Mouse (Mus musculus): Measurements from ENCODE around the gene Tomm40. TPM values are rescaled to one million over a fixed set of nuclear protein-coding genes. Genes with fewer than 3 reads are reported as not detected.

Gene Tomm40
- polyA plus RNA-seq, 1 experiment: 218 TPM

- Histone ChIP-seq H3K27me3 (ENCODE audit: control insufficient read depth, insufficient read depth, insufficient read length) (no peaks in the 10 kb centered on the region), H3K4me3 (ENCODE audit: insufficient read depth, poor library complexity, severe bottlenecking) (no peak overlapping the region), H3K36me3 (ENCODE audit: control insufficient read depth, insufficient read depth) (no peaks in the 10 kb centered on the region), H3K79me2 (ENCODE audit: control insufficient read depth, insufficient read depth) (no peaks in the 10 kb centered on the region), H3K79me3 (ENCODE audit: low read depth) (no peaks in the 10 kb centered on the region), H3ac (ENCODE audit: control insufficient read depth, insufficient read length, low read depth) (no peak overlapping the region)
- no peak for TF ChIP-seq MAX (IDR thresholded peaks at IDR 0.05)
- no peak for TF ChIP-seq MYOG (IDR thresholded peaks at IDR 0.05; ENCODE audit: control insufficient read depth, extremely low read depth, insufficient read length)
- TF ChIP-seq CTCF (IDR thresholded peaks at IDR 0.05; ENCODE audit: control insufficient read depth, insufficient read depth, insufficient read length): no peak
- TF ChIP-seq FOSL1 (IDR thresholded peaks at IDR 0.05; ENCODE audit: insufficient read depth, low read length, poor library complexity, severe bottlenecking): no peak
These were observed 26.2 kb upstream of the Tomm40 start for GRCm38 (mm10) chr7:19741329-19742031.

- H3K79me2 ChIP-seq (ENCODE audit: control insufficient read depth, insufficient read depth): no peaks in the 10 kb centered on the region
- H3K79me3 ChIP-seq (ENCODE audit: low read depth): no peaks in the 10 kb centered on the region
- H3K36me3 ChIP-seq (ENCODE audit: control insufficient read depth, insufficient read depth): no peaks in the 10 kb centered on the region
- no peaks in the 10 kb centered on the region for H3K27me3 ChIP-seq (ENCODE audit: control insufficient read depth, insufficient read depth, insufficient read length)
- no peak overlapping the region for H3ac ChIP-seq (ENCODE audit: control insufficient read depth, insufficient read length, low read depth)
- TF ChIP-seq CTCF (IDR thresholded peaks at IDR 0.05; ENCODE audit: control insufficient read depth, insufficient read depth, insufficient read length): no peak
- TF ChIP-seq MYOD1 (IDR thresholded peaks at IDR 0.05; ENCODE audit: control insufficient read depth, insufficient read length, low read depth): no peak
- no peak for TF ChIP-seq USF1 (IDR thresholded peaks at IDR 0.05; ENCODE audit: low read depth)
- TF ChIP-seq MAX (IDR thresholded peaks at IDR 0.05): no peak
- no peak for TF ChIP-seq CEBPB (IDR thresholded peaks at IDR 0.05; ENCODE audit: low read depth)
- TF ChIP-seq MYOG (IDR thresholded peaks at IDR 0.05; ENCODE audit: control insufficient read depth, extremely low read depth, insufficient read length): no peak
- H3K4me3 ChIP-seq (ENCODE audit: insufficient read depth, poor library complexity, severe bottlenecking): no peak overlapping the region
These were observed 25.0 kb upstream of the Tomm40 start for GRCm38 (mm10) chr7:19740269-19740668.

GRCm38 (mm10) chr7:19738771-19739170, 23.5 kb upstream of the Tomm40 start:
- no peaks in the 10 kb centered on the region for H3K79me3 ChIP-seq (ENCODE audit: low read depth)
- no peak overlapping the region for H3ac ChIP-seq (ENCODE audit: control insufficient read depth, insufficient read length, low read depth)
- H3K36me3 ChIP-seq (ENCODE audit: control insufficient read depth, insufficient read depth): no peaks in the 10 kb centered on the region

GRCm38 (mm10) chr7:19736389-19737057, 21.3 kb upstream of the Tomm40 start:
- Histone ChIP-seq H3K4me3 (ENCODE audit: insufficient read depth, poor library complexity, severe bottlenecking) (no peak overlapping the region), H3K27me3 (ENCODE audit: control insufficient read depth, insufficient read depth, insufficient read length) (no peaks in the 10 kb centered on the region), H3K79me3 (ENCODE audit: low read depth) (no peaks in the 10 kb centered on the region), H3K36me3 (ENCODE audit: control insufficient read depth, insufficient read depth) (no peaks in the 10 kb centered on the region), H3K79me2 (ENCODE audit: control insufficient read depth, insufficient read depth) (no peaks in the 10 kb centered on the region), H3ac (ENCODE audit: control insufficient read depth, insufficient read length, low read depth) (no peak overlapping the region)
- no peak for TF ChIP-seq USF1 (IDR thresholded peaks at IDR 0.05; ENCODE audit: low read depth)

More at GRCm38 (mm10) chr7:19738771-19739170, 23.5 kb upstream of the Tomm40 start:
- TF ChIP-seq MAX (IDR thresholded peaks at IDR 0.05): no peak
- no peak for TF ChIP-seq MYOG (IDR thresholded peaks at IDR 0.05; ENCODE audit: control insufficient read depth, extremely low read depth, insufficient read length)
- no peak for TF ChIP-seq CTCF (IDR thresholded peaks at IDR 0.05; ENCODE audit: control insufficient read depth, insufficient read depth, insufficient read length)
- TF ChIP-seq USF1 (IDR thresholded peaks at IDR 0.05; ENCODE audit: low read depth): no peak
- no peak for TF ChIP-seq MYOD1 (IDR thresholded peaks at IDR 0.05; ENCODE audit: control insufficient read depth, insufficient read length, low read depth)
- no peak for TF ChIP-seq CEBPB (IDR thresholded peaks at IDR 0.05; ENCODE audit: low read depth)
- no peak for TF ChIP-seq FOSL1 (IDR thresholded peaks at IDR 0.05; ENCODE audit: insufficient read depth, low read length, poor library complexity, severe bottlenecking)
- Histone ChIP-seq H3K79me2 (ENCODE audit: control insufficient read depth, insufficient read depth) (no peaks in the 10 kb centered on the region), H3K27me3 (ENCODE audit: control insufficient read depth, insufficient read depth, insufficient read length) (no peaks in the 10 kb centered on the region), H3K4me3 (ENCODE audit: insufficient read depth, poor library complexity, severe bottlenecking) (no peak overlapping the region)

- H3K79me2 ChIP-seq (ENCODE audit: control insufficient read depth, insufficient read depth): no peaks in the 10 kb centered on the region
- no peak overlapping the region for H3K4me3 ChIP-seq (ENCODE audit: insufficient read depth, poor library complexity, severe bottlenecking)
- no peaks in the 10 kb centered on the region for H3K36me3 ChIP-seq (ENCODE audit: control insufficient read depth, insufficient read depth)
- H3K27me3 ChIP-seq (ENCODE audit: control insufficient read depth, insufficient read depth, insufficient read length): no peaks in the 10 kb centered on the region
- H3K79me3 ChIP-seq (ENCODE audit: low read depth): no peaks in the 10 kb centered on the region
- H3ac ChIP-seq (ENCODE audit: control insufficient read depth, insufficient read length, low read depth): no peak overlapping the region
- TF ChIP-seq CEBPB (IDR thresholded peaks at IDR 0.05; ENCODE audit: low read depth) (no peak), MAX (IDR thresholded peaks at IDR 0.05) (no peak), MYOG (IDR thresholded peaks at IDR 0.05; ENCODE audit: control insufficient read depth, extremely low read depth, insufficient read length) (no peak), CTCF (IDR thresholded peaks at IDR 0.05; ENCODE audit: control insufficient read depth, insufficient read depth, insufficient read length) (no peak), MYOD1 (IDR thresholded peaks at IDR 0.05; ENCODE audit: control insufficient read depth, insufficient read length, low read depth) (no peak), FOSL1 (IDR thresholded peaks at IDR 0.05; ENCODE audit: insufficient read depth, low read length, poor library complexity, severe bottlenecking) (no peak), USF1 (IDR thresholded peaks at IDR 0.05; ENCODE audit: low read depth) (no peak)
These were observed 19.0 kb upstream of the Tomm40 start for GRCm38 (mm10) chr7:19734178-19734666.

- TF ChIP-seq MAX (IDR thresholded peaks at IDR 0.05): no peak
- no peak for TF ChIP-seq FOSL1 (IDR thresholded peaks at IDR 0.05; ENCODE audit: insufficient read depth, low read length, poor library complexity, severe bottlenecking)
- no peak for TF ChIP-seq MYOG (IDR thresholded peaks at IDR 0.05; ENCODE audit: control insufficient read depth, extremely low read depth, insufficient read length)
- TF ChIP-seq MYOD1 (IDR thresholded peaks at IDR 0.05; ENCODE audit: control insufficient read depth, insufficient read length, low read depth): no peak
- TF ChIP-seq CTCF (IDR thresholded peaks at IDR 0.05; ENCODE audit: control insufficient read depth, insufficient read depth, insufficient read length): no peak
- TF ChIP-seq USF1 (IDR thresholded peaks at IDR 0.05; ENCODE audit: low read depth): no peak
- no peak for TF ChIP-seq CEBPB (IDR thresholded peaks at IDR 0.05; ENCODE audit: low read depth)
- Histone ChIP-seq H3K4me3 (ENCODE audit: insufficient read depth, poor library complexity, severe bottlenecking) (no peak overlapping the region), H3K36me3 (ENCODE audit: control insufficient read depth, insufficient read depth) (no peaks in the 10 kb centered on the region), H3K79me2 (ENCODE audit: control insufficient read depth, insufficient read depth) (no peaks in the 10 kb centered on the region), H3K27me3 (ENCODE audit: control insufficient read depth, insufficient read depth, insufficient read length) (no peaks in the 10 kb centered on the region), H3K79me3 (ENCODE audit: low read depth) (no peaks in the 10 kb centered on the region), H3ac (ENCODE audit: control insufficient read depth, insufficient read length, low read depth) (no peak overlapping the region)
These were observed 11.3 kb upstream of the Tomm40 start for GRCm38 (mm10) chr7:19726541-19726940.

Data from C2C12 (cell line).